In genomic region chr4:122835530-122836402, GRCm38 (mm10) we compare ENCODE assay signal across 1 mouse cellular context.
TF ChIP-seq lines count a peak whose summit lies in the region.

Gene Ppt1, plus strand, starts transcription at chr4:122836242.

TF ChIP-seq in CH12.LX, 34 proteins besides CTCF, POLR2A, EP300 and RAD21 (continued from another document):
- TF ChIP-seq CHD2 (IDR thresholded peaks at IDR 0.05; ENCODE audit: low read length) (0 out of 2 replicates have a peak, but pooled peaks have one; percentile 54), RCOR1 (conservative IDR thresholded peaks at IDR 0.05; ENCODE audit: low read depth, low read length) (0 out of 2 replicates have a peak, but pooled peaks have one; percentile 21), ETS1 (conservative IDR thresholded peaks at IDR 0.05; ENCODE audit: low read depth, low read length) (peak; percentile 28; the same call in 1 of the 2 replicates), ZMIZ1 (IDR thresholded peaks at IDR 0.05; ENCODE audit: low read depth, low read length) (no peak; the same call in 1 of the 2 replicates), POLR2AphosphoS2 (IDR thresholded peaks at IDR 0.05; ENCODE audit: low read depth, low read length) (0 out of 2 replicates have a peak, but pooled peaks have one; percentile 37), TBP (conservative IDR thresholded peaks at IDR 0.05; ENCODE audit: low read depth, low read length) (peak; percentile 88), ELF1 (IDR thresholded peaks at IDR 0.05; ENCODE audit: low read depth, low read length) (peak; percentile 60), NELFE (IDR thresholded peaks at IDR 0.05; ENCODE audit: low read depth, low read length) (peak; percentile 80), HCFC1 (IDR thresholded peaks at IDR 0.05; ENCODE audit: low read depth, low read length) (peak; percentile 78), USF2 (conservative IDR thresholded peaks at IDR 0.05; ENCODE audit: low read depth, low read length) (peak; percentile 86), BHLHE40 (IDR thresholded peaks at IDR 0.05; ENCODE audit: low read depth, low read length) (peak; percentile 37; the same call in 1 of the 2 replicates), ZC3H11A (IDR thresholded peaks at IDR 0.05; ENCODE audit: low read depth, low read length) (no peak), USF1 (IDR thresholded peaks at IDR 0.05; ENCODE audit: low read depth, low read length) (peak; percentile 92)
